Mouse (Mus musculus) forebrain, embryonic 11.5 days (tissue): ENCODE data around the gene Ndel1. TPM values are rescaled to one million over a fixed set of nuclear protein-coding genes. Genes with fewer than 3 reads are reported as not detected.

Experiments used
- ATAC-seq: fragments of 200-750 bp; cut with Nextera tagmentation; replicated peaks from 2 replicates; pipeline ENCODE4 v1.8.0; 2017; ENCODE audit warnings: moderate TSS enrichment; ENCODE audit not compliant: low FRiP score
- DNase-seq: peaks from one replicate; pipeline ENCODE4 v3.0.0-alpha.2; 2017; ENCODE audit warnings: low spot score
- H3K27ac ChIP-seq: fragments of 300-500 bp; sonication (generic); 2 replicates; pipeline ENCODE4 v1.5.1; 2014; ENCODE audit warnings: low read depth, low read length
- H3K27me3 ChIP-seq: fragments of 300-500 bp; sonication (generic); 2 replicates; pipeline ENCODE4 v1.6.1; 2014; ENCODE audit warnings: mild to moderate bottlenecking, low read length, mixed read lengths; ENCODE audit not compliant: control insufficient read depth, insufficient read depth
- H3K36me3 ChIP-seq: fragments of 300-500 bp; sonication (generic); 2 replicates; pipeline ENCODE4 v1.6.1; 2014; ENCODE audit warnings: mild to moderate bottlenecking, low read length, moderate library complexity, mixed read lengths; ENCODE audit not compliant: control insufficient read depth, insufficient read depth
- H3K4me1 ChIP-seq: fragments of 300-500 bp; sonication (generic); replicated peaks from 2 replicates; pipeline ENCODE4 v1.6.1; 2014; ENCODE audit warnings: low read length, mixed read lengths; ENCODE audit not compliant: control insufficient read depth, insufficient read depth
- H3K4me2 ChIP-seq: fragments of 300-500 bp; sonication (generic); 2 replicates; pipeline ENCODE4 v1.6.1; 2014; ENCODE audit warnings: low read depth, mild to moderate bottlenecking, low read length, moderate library complexity, mixed read lengths; ENCODE audit not compliant: severe bottlenecking
- H3K4me3 ChIP-seq: fragments of 300-500 bp; sonication (generic); 2 replicates; pipeline ENCODE4 v1.5.1; 2014; ENCODE audit warnings: low read depth, low read length
- H3K9ac ChIP-seq: fragments of 300-500 bp; sonication (generic); 2 replicates; pipeline ENCODE4 v1.6.1; 2014; ENCODE audit warnings: low read length
- H3K9me3 ChIP-seq: fragments of 300-500 bp; sonication (generic); 2 replicates; pipeline ENCODE4 v1.6.1; 2016; ENCODE audit warnings: low read length, mixed read lengths; ENCODE audit not compliant: control insufficient read depth
- WGBS: fragments of 180-500 bp; shearing (Covaris S2); extraction: QIAGEN DNeasy Blood & Tissue Kit; methylation state at CpG from one replicate; pipeline ENCODE4 v1.1.7; 2014; 5-methylcytosine and 5-hydroxymethylcytosine counted together
- polyA plus RNA-seq: library from polyadenylated mRNA; unstranded; fragments of >200 nt; fragmentation: Nextera tagmentation; extraction: Ambion mirVana; gene quantifications from 2 replicates; pipeline ENCODE4 v1.2.1, GENCODE M21; 2014

Gene Ndel1
- polyA plus RNA-seq, 1 experiment from 2014 or later = 46.9 TPM

- H3K4me2 ChIP-seq = no peak overlapping the region
- ATAC-seq (no peak), DNase-seq (no peak)
- no peaks in the 10 kb centered on the region for H3K9me3 ChIP-seq
- H3K27me3 ChIP-seq = no peaks in the 10 kb centered on the region
- WGBS = 87% methylated on average over 8 of the region's 8 CpGs
- H3K4me3 ChIP-seq = no peak overlapping the region
- H3K9ac ChIP-seq = no peak overlapping the region
- H3K27ac ChIP-seq = no peak overlapping the region
- H3K4me1 ChIP-seq = no peaks in the 10 kb centered on the region
- H3K36me3 ChIP-seq = peaks cover 29% of the 10 kb centered on the region
Measured at GRCm38 (mm10) chr11:68785813-68786212, 85.8 kb downstream of the Ndel1 start.

- no peak overlapping the region for H3K9ac ChIP-seq
- WGBS = 96% methylated on average over 9 of the region's 9 CpGs
- H3K27ac ChIP-seq = no peak overlapping the region
- DNase-seq (no peak), ATAC-seq (no peak)
- no peaks in the 10 kb centered on the region for H3K9me3 ChIP-seq
- no peaks in the 10 kb centered on the region for H3K4me1 ChIP-seq
- H3K4me2 ChIP-seq = no peak overlapping the region
- H3K36me3 ChIP-seq = peaks cover 21% of the 10 kb centered on the region
- H3K27me3 ChIP-seq = no peaks in the 10 kb centered on the region
- H3K4me3 ChIP-seq = no peak overlapping the region
Measured at GRCm38 (mm10) chr11:68782336-68782735, 89.3 kb downstream of the Ndel1 start.

- H3K9me3 ChIP-seq = no peaks in the 10 kb centered on the region
- no peak overlapping the region for H3K4me3 ChIP-seq
- H3K27me3 ChIP-seq = no peaks in the 10 kb centered on the region
- ATAC-seq (no peak), DNase-seq (no peak)
- WGBS = 92% methylated on average over 14 of the region's 14 CpGs
- no peak overlapping the region for H3K4me2 ChIP-seq
- peaks cover 13% of the 10 kb centered on the region for H3K36me3 ChIP-seq
- H3K9ac ChIP-seq = no peak overlapping the region
- no peaks in the 10 kb centered on the region for H3K4me1 ChIP-seq
- no peak overlapping the region for H3K27ac ChIP-seq
Measured at GRCm38 (mm10) chr11:68780466-68781114, 91.1 kb downstream of the Ndel1 start.

- Histone ChIP-seq H3K9me3 (no peaks in the 10 kb centered on the region), H3K4me3 (no peak overlapping the region), H3K4me1 (no peaks in the 10 kb centered on the region), H3K27me3 (no peaks in the 10 kb centered on the region), H3K9ac (no peak overlapping the region), H3K27ac (no peak overlapping the region), H3K36me3 (peaks cover 8% of the 10 kb centered on the region; the same call in 1 of the 2 replicates), H3K4me2 (no peak overlapping the region)
- ATAC-seq (no peak), DNase-seq (no peak)
- 93% methylated on average over 10 of the region's 10 CpGs for WGBS
Measured at GRCm38 (mm10) chr11:68779735-68780465, 91.8 kb downstream of the Ndel1 start.

- ATAC-seq (no peak), DNase-seq (no peak)
- no peaks in the 10 kb centered on the region for H3K27me3 ChIP-seq
- no peak overlapping the region for H3K4me3 ChIP-seq
- no peaks in the 10 kb centered on the region for H3K9me3 ChIP-seq
- H3K4me2 ChIP-seq = no peak overlapping the region
- no peak overlapping the region for H3K27ac ChIP-seq
- peaks cover 4% of the 10 kb centered on the region; the same call in 1 of the 2 replicates for H3K36me3 ChIP-seq
- H3K4me1 ChIP-seq = no peaks in the 10 kb centered on the region
- H3K9ac ChIP-seq = no peak overlapping the region
Measured at GRCm38 (mm10) chr11:68778855-68779254, 92.8 kb downstream of the Ndel1 start.

- H3K4me2 ChIP-seq = no peak overlapping the region
- DNase-seq (no peak), ATAC-seq (no peak)
- no peaks in the 10 kb centered on the region for H3K4me1 ChIP-seq
- H3K27me3 ChIP-seq = no peaks in the 10 kb centered on the region
- 87% methylated on average over 11 of the region's 11 CpGs for WGBS
- H3K27ac ChIP-seq = no peak overlapping the region
- no peaks in the 10 kb centered on the region; the same call in none of the 2 replicates for H3K36me3 ChIP-seq
- H3K9me3 ChIP-seq = no peaks in the 10 kb centered on the region
- H3K4me3 ChIP-seq = no peak overlapping the region
- H3K9ac ChIP-seq = no peak overlapping the region
Measured at GRCm38 (mm10) chr11:68777933-68778332, 93.7 kb downstream of the Ndel1 start.

GRCm38 (mm10) chr11:68776147-68776655, 95.5 kb downstream of the Ndel1 start:
- no peak overlapping the region for H3K27ac ChIP-seq
- no peak overlapping the region for H3K4me3 ChIP-seq
- H3K9ac ChIP-seq = no peak overlapping the region
- H3K4me2 ChIP-seq = no peak overlapping the region
- no peaks in the 10 kb centered on the region for H3K9me3 ChIP-seq
- WGBS = 83% methylated on average over 7 of the region's 7 CpGs
- H3K27me3 ChIP-seq = no peaks in the 10 kb centered on the region
- ATAC-seq = no peak
- H3K36me3 ChIP-seq = no peaks in the 10 kb centered on the region; the same call in none of the 2 replicates
- no peaks in the 10 kb centered on the region for H3K4me1 ChIP-seq
- DNase-seq = no peak
